Mouse (Mus musculus) C2C12 (cell line): ENCODE results near the gene Catsper4. TPM values are rescaled to one million over a fixed set of nuclear protein-coding genes. Genes with fewer than 3 reads are reported as not detected.

Source experiments
- H3K27me3 ChIP-seq: one replicate; pipeline ENCODE4 v1.6.1; 2011; ENCODE audit not compliant: control insufficient read depth, insufficient read depth, insufficient read length
- H3K36me3 ChIP-seq: one replicate; pipeline ENCODE4 v1.6.1; 2011; ENCODE audit not compliant: control insufficient read depth, insufficient read depth
- H3K4me3 ChIP-seq: one replicate; pipeline ENCODE4 v1.5.1; 2011; ENCODE audit warnings: mild to moderate bottlenecking, control low read depth; ENCODE audit not compliant: poor library complexity, insufficient read depth, severe bottlenecking
- H3K79me2 ChIP-seq: one replicate; pipeline ENCODE4 v1.6.1; 2011; ENCODE audit not compliant: control insufficient read depth, insufficient read depth
- H3K79me3 ChIP-seq: one replicate; pipeline ENCODE4 v1.6.1; 2011; ENCODE audit warnings: low read depth, control low read depth
- H3ac ChIP-seq: one replicate; pipeline ENCODE3; 2011; ENCODE audit warnings: low read depth; ENCODE audit not compliant: control insufficient read depth, insufficient read length
- CEBPB ChIP-seq: IDR thresholded peaks from one replicate; pipeline ENCODE4 v1.6.1; 2011; ENCODE audit warnings: low read depth, mild to moderate bottlenecking, control low read depth, moderate library complexity
- CTCF ChIP-seq: IDR thresholded peaks from one replicate; pipeline ENCODE4 v1.5.1; 2011; ENCODE audit not compliant: control insufficient read depth, insufficient read depth, insufficient read length
- FOSL1 ChIP-seq: IDR thresholded peaks from one replicate; pipeline ENCODE4 v1.8.0; 2011; ENCODE audit warnings: mild to moderate bottlenecking, low read length; ENCODE audit not compliant: poor library complexity, insufficient read depth, severe bottlenecking
- MAX ChIP-seq: IDR thresholded peaks from one replicate; pipeline ENCODE4 v1.6.1; 2011; ENCODE audit warnings: mild to moderate bottlenecking, control low read depth
- MYOD1 ChIP-seq: IDR thresholded peaks from one replicate; pipeline ENCODE4 v1.6.1; 2011; ENCODE audit warnings: low read depth; ENCODE audit not compliant: control insufficient read depth, insufficient read length
- MYOG ChIP-seq: IDR thresholded peaks from one replicate; pipeline ENCODE4 v1.6.1; 2011; ENCODE audit not compliant: control insufficient read depth, insufficient read length; ENCODE audit errors: extremely low read depth
- USF1 ChIP-seq: IDR thresholded peaks from one replicate; pipeline ENCODE4 v1.6.1; 2011; ENCODE audit warnings: low read depth, mild to moderate bottlenecking, control low read depth, moderate library complexity
- polyA plus RNA-seq: library from polyadenylated mRNA; unstranded; fragments of >200 nt; fragmentation: generic; extraction: Trizol; gene quantifications from one replicate; pipeline ENCODE4 v1.2.1, GENCODE M21; 2012; ENCODE audit warnings: missing spikeins

The Catsper4 gene
- polyA plus RNA-seq, 1 experiment, result not detected

- no peaks in the 10 kb centered on the region for H3K79me3 ChIP-seq
- TF ChIP-seq CEBPB (no peak), FOSL1 (no peak), MYOD1 (no peak), MAX (no peak), USF1 (no peak)
- no peak overlapping the region for H3K4me3 ChIP-seq
- no peaks in the 10 kb centered on the region for H3K79me2 ChIP-seq
- peaks cover 42% of the 10 kb centered on the region for H3K27me3 ChIP-seq
- no peaks in the 10 kb centered on the region for H3K36me3 ChIP-seq
- no peak overlapping the region for H3ac ChIP-seq
Measured at GRCm38 (mm10) chr4:134255854-134256253, 28.7 kb upstream of the Catsper4 start.

- TF ChIP-seq CEBPB (no peak), MAX (no peak), USF1 (no peak), CTCF (no peak), FOSL1 (no peak), MYOG (no peak), MYOD1 (no peak)
- Histone ChIP-seq H3ac (no peak overlapping the region), H3K27me3 (peaks cover 52% of the 10 kb centered on the region), H3K36me3 (no peaks in the 10 kb centered on the region), H3K79me2 (no peaks in the 10 kb centered on the region), H3K4me3 (no peak overlapping the region), H3K79me3 (no peaks in the 10 kb centered on the region)
Measured at GRCm38 (mm10) chr4:134254835-134255234, 27.7 kb upstream of the Catsper4 start.

GRCm38 (mm10) chr4:134253722-134254324 is 26.6 kb upstream of the Catsper4 start, which contains the start of gene Grrp1:
Grrp1 (minus strand) TSS chr4:134254106.
- Histone ChIP-seq H3K27me3 (peaks cover 56% of the 10 kb centered on the region), H3K79me3 (no peaks in the 10 kb centered on the region), H3ac (no peak within 1 kb of the TSS), H3K79me2 (no peaks in the 10 kb centered on the region), H3K4me3 (no peak within 1 kb of the TSS), H3K36me3 (no peaks in the 10 kb centered on the region)
- no peak for TF ChIP-seq FOSL1
- no peak for TF ChIP-seq USF1
- no peak for TF ChIP-seq MYOD1
- TF ChIP-seq MAX, result no peak
- no peak for TF ChIP-seq CEBPB
- no peak for TF ChIP-seq CTCF
- no peak for TF ChIP-seq MYOG

GRCm38 (mm10) chr4:134252911-134253721 is 25.9 kb upstream of the Catsper4 start:
- no peaks in the 10 kb centered on the region for H3K36me3 ChIP-seq
- no peak overlapping the region for H3K4me3 ChIP-seq
- no peaks in the 10 kb centered on the region for H3K79me2 ChIP-seq
- no peaks in the 10 kb centered on the region for H3K79me3 ChIP-seq
- TF ChIP-seq MYOD1, result no peak
- no peak for TF ChIP-seq CEBPB
- no peak for TF ChIP-seq CTCF
- no peak for TF ChIP-seq MAX
- TF ChIP-seq USF1, result no peak
- TF ChIP-seq MYOG, result no peak
- TF ChIP-seq FOSL1, result no peak
- no peak overlapping the region for H3ac ChIP-seq
- H3K27me3 ChIP-seq, result peaks cover 63% of the 10 kb centered on the region

- Histone ChIP-seq H3K4me3 (no peak overlapping the region), H3ac (no peak overlapping the region), H3K79me3 (no peaks in the 10 kb centered on the region), H3K27me3 (peaks cover 71% of the 10 kb centered on the region), H3K79me2 (no peaks in the 10 kb centered on the region), H3K36me3 (no peaks in the 10 kb centered on the region)
- TF ChIP-seq FOSL1 (no peak), MYOD1 (no peak), MAX (no peak), CTCF (no peak), MYOG (no peak), USF1 (no peak), CEBPB (no peak)
Measured at GRCm38 (mm10) chr4:134252131-134252910, 25.1 kb upstream of the Catsper4 start.
